Mouse (Mus musculus): Measurements from ENCODE around the gene Tspan18. TPM values are rescaled to one million over a fixed set of nuclear protein-coding genes. Genes with fewer than 3 reads are reported as not detected.

Tspan18 gene
- polyA plus RNA-seq, 1 experiment from 2014 or later: 3.7 TPM

DNA sequence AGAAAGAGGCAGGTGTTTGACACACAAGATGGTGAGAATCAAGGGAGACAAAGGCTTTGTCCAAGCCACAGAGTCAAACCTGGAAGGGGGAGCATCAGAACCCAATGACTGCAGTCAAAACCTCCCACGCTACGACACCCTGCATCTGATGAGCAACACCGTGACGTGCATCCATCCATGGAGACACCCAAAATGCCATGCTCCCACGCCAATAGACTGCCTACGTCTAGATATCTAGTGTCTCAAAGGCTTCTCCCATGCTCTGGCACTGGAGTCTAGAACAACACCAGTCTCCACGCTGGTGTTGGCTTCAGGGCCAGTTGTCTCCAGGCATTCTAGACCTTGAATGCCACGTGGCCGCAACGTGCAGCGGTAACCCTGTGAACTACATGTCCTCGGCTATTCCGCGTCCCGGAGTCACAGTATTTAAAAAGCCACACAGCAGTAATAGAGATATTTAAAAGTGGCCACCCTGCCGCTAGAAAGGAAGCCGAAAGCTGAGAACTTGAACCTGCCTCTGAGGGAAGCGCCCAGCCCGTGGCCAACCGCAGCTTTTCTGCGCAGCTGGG lies 15.4 kb downstream of the Tspan18 start:
- Histone ChIP-seq H3K36me3 (no peaks in the 10 kb centered on the region), H3K27ac (no peak overlapping the region), H3K4me3 (replicated peaks) (no peak overlapping the region), H3K4me1 (replicated peaks) (no peaks in the 10 kb centered on the region), H3K27me3 (no peaks in the 10 kb centered on the region), H3K4me2 (no peak overlapping the region), H3K9me3 (replicated peaks) (no peaks in the 10 kb centered on the region), H3K9ac (no peak overlapping the region)
- ATAC-seq (ENCODE audit: low read depth) (no peak), DNase-seq (no peak)
- 79% methylated on average over 21 of the region's 21 CpGs for WGBS (ENCODE audit: insufficient replicate concordance)

DNA sequence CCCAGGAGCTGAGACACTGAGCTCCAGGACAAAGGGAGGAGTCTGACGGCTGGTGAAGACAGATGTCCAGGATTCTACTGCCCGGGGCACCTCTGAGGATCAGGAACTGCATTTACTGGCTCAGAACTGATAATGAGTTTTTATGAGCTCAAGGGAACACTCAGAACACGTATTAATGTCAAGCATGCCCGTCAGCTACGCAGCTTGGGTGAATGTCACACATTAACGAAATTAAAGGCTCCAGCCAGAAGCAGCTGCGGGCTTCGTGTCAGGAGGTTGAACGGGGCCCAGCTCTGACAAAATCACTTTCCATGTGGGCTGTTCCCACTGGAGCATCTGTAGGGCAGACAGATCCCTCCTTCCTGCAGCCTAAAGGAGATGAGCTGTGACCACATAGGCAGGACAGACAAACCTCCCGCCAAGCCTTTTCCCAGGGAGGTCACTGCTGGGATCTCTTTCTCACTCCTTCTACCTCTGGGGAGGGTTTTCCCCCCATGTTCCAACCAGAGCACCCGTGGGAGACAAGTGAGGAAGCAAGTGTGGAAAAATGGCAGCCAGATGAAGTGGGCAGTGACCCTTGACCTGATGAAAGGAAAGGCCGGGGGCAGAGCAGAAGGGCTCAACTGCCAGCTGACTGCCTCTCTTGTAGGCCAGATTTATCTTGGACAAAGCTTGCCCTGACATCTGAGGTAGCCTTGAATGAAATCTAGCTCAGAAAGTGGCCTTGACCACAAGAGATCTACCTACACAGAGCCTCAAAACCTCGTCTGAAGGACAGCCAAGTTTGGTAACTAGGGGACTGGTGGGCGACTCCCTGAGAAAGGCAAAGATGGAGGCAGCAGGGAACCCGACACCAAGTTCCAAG lies 20.3 kb downstream of the Tspan18 start:
- H3K9me3 ChIP-seq (replicated peaks): no peaks in the 10 kb centered on the region
- H3K9ac ChIP-seq: no peak overlapping the region
- ATAC-seq (ENCODE audit: low read depth): no peak
- DNase-seq: no peak
- H3K36me3 ChIP-seq: no peaks in the 10 kb centered on the region
- no peaks in the 10 kb centered on the region for H3K4me1 ChIP-seq (replicated peaks)
- no peaks in the 10 kb centered on the region for H3K27me3 ChIP-seq
- H3K4me3 ChIP-seq (replicated peaks): no peak overlapping the region
- 58% methylated on average over 15 of the region's 15 CpGs for WGBS (ENCODE audit: insufficient replicate concordance)
- H3K27ac ChIP-seq: no peak overlapping the region
- no peak overlapping the region for H3K4me2 ChIP-seq

DNA sequence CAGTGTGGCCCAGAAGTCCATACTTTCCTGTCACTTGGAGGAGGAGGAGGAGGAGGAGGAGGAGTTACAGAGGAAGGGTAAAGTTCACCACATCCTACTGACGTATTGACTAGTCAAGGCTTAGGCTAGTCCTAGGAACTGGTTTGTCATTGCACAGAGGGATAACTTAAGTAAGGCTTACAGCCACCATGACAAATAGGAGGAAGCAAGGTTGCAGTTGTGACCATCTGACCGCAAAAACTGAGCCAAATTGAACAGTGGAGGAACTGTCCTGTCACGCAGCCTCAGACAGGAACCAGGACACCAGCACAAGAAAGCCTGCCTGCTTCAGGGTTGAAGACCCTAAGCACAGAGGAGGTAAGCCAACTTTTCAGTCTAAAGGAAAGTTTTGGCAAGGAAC lies 21.8 kb downstream of the Tspan18 start:
- ATAC-seq (ENCODE audit: low read depth): no peak
- no peaks in the 10 kb centered on the region for H3K9me3 ChIP-seq (replicated peaks)
- H3K4me2 ChIP-seq: no peak overlapping the region
- H3K27me3 ChIP-seq: no peaks in the 10 kb centered on the region
- no peak overlapping the region for H3K4me3 ChIP-seq (replicated peaks)
- no peak overlapping the region for H3K9ac ChIP-seq
- no peak overlapping the region for H3K27ac ChIP-seq
- H3K4me1 ChIP-seq (replicated peaks): no peaks in the 10 kb centered on the region
- H3K36me3 ChIP-seq: no peaks in the 10 kb centered on the region
- 45% methylated on average over 3 of the region's 3 CpGs for WGBS (ENCODE audit: insufficient replicate concordance)
- no peak for DNase-seq

- no peaks in the 10 kb centered on the region for H3K27me3 ChIP-seq
- no peak overlapping the region for H3K9ac ChIP-seq
- no peaks in the 10 kb centered on the region for H3K4me1 ChIP-seq (replicated peaks)
- ATAC-seq (ENCODE audit: low read depth): no peak
- no peaks in the 10 kb centered on the region for H3K9me3 ChIP-seq (replicated peaks)
- DNase-seq: no peak
- H3K4me2 ChIP-seq: no peak overlapping the region
- WGBS (ENCODE audit: insufficient replicate concordance): 69% methylated on average over 14 of the region's 14 CpGs
- H3K27ac ChIP-seq: no peak overlapping the region
- no peak overlapping the region for H3K4me3 ChIP-seq (replicated peaks)
- H3K36me3 ChIP-seq: no peaks in the 10 kb centered on the region
Observed at GRCm38 (mm10) chr2:93309724-93310413, 24.4 kb downstream of the Tspan18 start.

DNA sequence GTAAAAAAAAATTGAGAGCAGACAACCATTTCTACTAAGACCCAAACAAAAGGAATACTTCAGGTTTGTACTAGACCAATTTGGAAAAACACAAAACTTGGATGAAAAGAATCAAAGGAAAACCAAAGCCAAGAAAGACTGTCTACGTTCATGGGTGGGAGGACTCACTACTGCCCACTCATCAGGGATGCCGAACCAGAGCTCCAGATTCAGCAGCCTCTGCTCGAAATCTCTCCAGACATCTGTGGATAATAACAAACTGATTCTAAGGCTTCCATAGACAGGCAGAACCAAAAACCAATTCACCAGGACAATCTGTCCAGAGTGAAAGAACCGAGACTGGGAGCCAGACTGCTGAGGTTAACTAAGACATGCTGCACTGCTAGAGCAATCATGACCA lies 27.4 kb downstream of the Tspan18 start:
- H3K4me3 ChIP-seq (replicated peaks): no peak overlapping the region
- H3K4me1 ChIP-seq (replicated peaks): no peaks in the 10 kb centered on the region; the same call in 1 of the 2 replicates
- H3K27ac ChIP-seq: no peak overlapping the region
- DNase-seq (no peak), ATAC-seq (ENCODE audit: low read depth) (no peak)
- no peaks in the 10 kb centered on the region for H3K9me3 ChIP-seq (replicated peaks)
- H3K27me3 ChIP-seq: no peaks in the 10 kb centered on the region
- H3K4me2 ChIP-seq: no peak overlapping the region
- H3K36me3 ChIP-seq: no peaks in the 10 kb centered on the region
- no peak overlapping the region for H3K9ac ChIP-seq
- 68% methylated on average over 4 of the region's 4 CpGs for WGBS (ENCODE audit: insufficient replicate concordance)

DNA sequence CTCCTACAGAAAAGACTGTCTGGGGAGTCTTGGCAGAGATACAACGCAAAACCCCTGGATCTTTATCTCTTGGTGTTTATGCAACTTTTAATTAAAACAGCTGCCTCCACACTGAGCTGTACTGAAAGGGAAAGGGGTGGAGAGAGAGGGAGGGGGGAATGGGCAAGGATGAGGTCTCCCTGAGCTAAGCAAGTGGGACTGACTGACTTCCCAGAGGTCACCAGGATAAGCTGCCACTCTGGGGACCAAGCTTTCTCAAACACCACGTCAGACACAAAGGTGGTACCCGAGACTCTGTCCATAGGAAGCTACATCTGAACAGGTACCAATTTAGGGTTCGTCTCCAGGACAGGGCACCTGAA lies 30.1 kb downstream of the Tspan18 start:
- Histone ChIP-seq H3K27ac (0 out of 2 replicates have a peak overlapping the region, but pooled peaks have one; percentile 25), H3K4me3 (replicated peaks) (no peak overlapping the region), H3K9ac (no peak overlapping the region), H3K4me2 (no peak overlapping the region), H3K27me3 (no peaks in the 10 kb centered on the region), H3K9me3 (replicated peaks) (no peaks in the 10 kb centered on the region), H3K4me1 (replicated peaks) (no peaks in the 10 kb centered on the region; the same call in 1 of the 2 replicates), H3K36me3 (no peaks in the 10 kb centered on the region)
- DNase-seq (no peak), ATAC-seq (ENCODE audit: low read depth) (no peak)
- WGBS (ENCODE audit: insufficient replicate concordance): 52% methylated on average over 4 of the region's 4 CpGs

GRCm38 (mm10) chr2:93303585-93304272 lies 30.6 kb downstream of the Tspan18 start:
- ATAC-seq (ENCODE audit: low read depth) (no peak), DNase-seq (no peak)
- Histone ChIP-seq H3K27ac (peak overlapping the region; percentile 25; the same call in 1 of the 2 replicates), H3K4me3 (replicated peaks) (no peak overlapping the region), H3K4me2 (no peak overlapping the region), H3K9ac (no peak overlapping the region), H3K36me3 (no peaks in the 10 kb centered on the region), H3K27me3 (no peaks in the 10 kb centered on the region), H3K9me3 (replicated peaks) (no peaks in the 10 kb centered on the region), H3K4me1 (replicated peaks) (no peaks in the 10 kb centered on the region; the same call in 1 of the 2 replicates)
- 25% methylated on average over 16 of the region's 16 CpGs for WGBS (ENCODE audit: insufficient replicate concordance)

DNA sequence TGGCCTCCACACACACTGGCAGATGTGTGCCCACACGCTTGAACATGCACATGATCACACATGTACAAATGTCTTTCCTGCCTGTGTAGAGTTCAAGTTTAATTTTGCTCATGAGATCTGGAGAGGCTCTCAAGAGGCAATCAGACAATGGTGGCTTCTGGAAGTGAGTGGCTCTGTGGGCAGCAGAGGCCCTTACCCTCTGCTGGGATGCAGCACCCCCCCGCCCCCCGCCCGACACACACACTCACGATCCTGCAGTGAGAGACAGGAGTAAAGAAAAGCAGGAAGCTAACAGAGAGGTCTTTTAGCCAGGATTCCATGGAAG lies 31.1 kb downstream of the Tspan18 start:
- Histone ChIP-seq H3K27ac (0 out of 2 replicates have a peak overlapping the region, but pooled peaks have one; percentile 3), H3K4me3 (replicated peaks) (no peak overlapping the region), H3K9me3 (replicated peaks) (no peaks in the 10 kb centered on the region), H3K4me1 (replicated peaks) (no peaks in the 10 kb centered on the region; the same call in 1 of the 2 replicates), H3K9ac (no peak overlapping the region), H3K4me2 (no peak overlapping the region), H3K36me3 (no peaks in the 10 kb centered on the region), H3K27me3 (no peaks in the 10 kb centered on the region)
- DNase-seq: no peak
- 52% methylated on average over 5 of the region's 5 CpGs for WGBS (ENCODE audit: insufficient replicate concordance)
- no peak for ATAC-seq (ENCODE audit: low read depth)

DNA sequence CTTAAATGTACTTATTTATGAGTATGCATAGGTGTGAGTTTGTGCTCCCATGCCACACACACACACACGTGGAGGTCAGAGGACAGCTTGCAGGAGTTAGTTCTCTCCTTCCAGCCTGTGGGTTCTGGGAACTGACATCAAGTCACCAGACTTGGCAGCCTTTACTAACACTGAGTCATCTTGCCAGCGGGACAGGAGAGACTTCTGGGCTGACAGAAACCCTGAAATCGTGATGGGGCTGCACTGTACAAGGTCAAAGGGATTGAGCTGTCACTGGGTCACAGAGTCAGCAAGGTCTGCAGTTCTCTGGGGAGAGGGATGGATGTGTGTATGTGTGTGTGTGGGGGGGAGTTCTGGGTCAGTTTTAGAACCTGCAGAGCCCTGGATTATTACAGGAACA lies 36.6 kb downstream of the Tspan18 start:
- DNase-seq (no peak), ATAC-seq (ENCODE audit: low read depth) (no peak)
- no peaks in the 10 kb centered on the region for H3K27me3 ChIP-seq
- H3K36me3 ChIP-seq: no peaks in the 10 kb centered on the region
- H3K4me2 ChIP-seq: no peak overlapping the region
- H3K27ac ChIP-seq: no peak overlapping the region
- H3K9me3 ChIP-seq (replicated peaks): no peaks in the 10 kb centered on the region
- no peaks in the 10 kb centered on the region for H3K4me1 ChIP-seq (replicated peaks)
- WGBS (ENCODE audit: insufficient replicate concordance): 49% methylated on average over 3 of the region's 3 CpGs
- no peak overlapping the region for H3K4me3 ChIP-seq (replicated peaks)
- H3K9ac ChIP-seq: no peak overlapping the region

DNA sequence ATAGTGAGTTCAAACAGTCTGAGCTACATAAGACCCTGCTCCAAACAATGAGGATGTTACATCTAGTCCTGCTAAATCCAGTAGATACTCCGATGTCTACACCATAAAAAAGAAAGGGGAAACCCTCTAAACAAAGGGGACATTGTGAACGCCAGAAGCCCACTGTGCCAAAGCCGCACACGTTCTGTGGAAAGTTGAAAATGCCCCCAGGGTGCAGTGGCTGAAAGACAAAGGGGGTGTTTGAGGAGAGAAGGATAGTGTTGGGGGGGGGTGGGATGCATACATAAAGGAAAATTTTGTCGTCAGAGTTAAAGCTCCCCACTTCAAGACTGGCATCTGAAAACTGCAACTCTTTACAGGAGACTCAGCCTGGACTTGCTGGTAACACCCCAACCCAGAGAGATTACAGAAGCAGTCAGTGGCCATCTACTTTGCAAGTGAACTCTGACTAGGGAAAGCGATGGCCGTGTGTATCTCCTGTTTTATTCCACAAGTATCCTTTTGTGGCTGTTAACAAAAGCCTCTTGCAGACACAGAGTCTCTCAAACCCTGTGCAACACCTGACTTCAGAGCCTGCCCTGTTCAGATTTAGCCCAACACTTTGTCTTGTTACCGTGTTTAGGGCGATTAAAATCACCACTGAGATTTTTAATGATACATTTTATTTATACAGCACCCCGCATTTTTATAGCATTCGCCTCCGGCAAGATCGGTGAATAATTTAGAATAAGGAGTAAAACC lies 42.9 kb downstream of the Tspan18 start:
- H3K4me1 ChIP-seq (replicated peaks): 0 out of 2 replicates have a peak, but pooled peaks cover 8% of the 10 kb centered on the region
- no peaks in the 10 kb centered on the region for H3K9me3 ChIP-seq (replicated peaks)
- no peaks in the 10 kb centered on the region for H3K27me3 ChIP-seq
- H3K27ac ChIP-seq: no peak overlapping the region
- 70% methylated on average over 13 of the region's 13 CpGs for WGBS (ENCODE audit: insufficient replicate concordance)
- no peak overlapping the region for H3K4me3 ChIP-seq (replicated peaks)
- H3K4me2 ChIP-seq: no peak overlapping the region
- DNase-seq: no peak
- no peaks in the 10 kb centered on the region for H3K36me3 ChIP-seq
- no peak overlapping the region for H3K9ac ChIP-seq
- ATAC-seq (ENCODE audit: low read depth): no peak
